Mouse (Mus musculus) heart, embryonic 14.5 days (tissue): ENCODE data around the gene Bicc1. TPM values are rescaled to one million over a fixed set of nuclear protein-coding genes. Genes with fewer than 3 reads are reported as not detected.

Source experiments
- ATAC-seq: fragments of 200-750 bp; cut with Nextera tagmentation; 2 replicates; pipeline ENCODE4 v1.8.0; 2017; ENCODE audit warnings: low read depth, moderate TSS enrichment; ENCODE audit not compliant: insufficient number of reproducible peaks, insufficient read depth, low FRiP score
- H3K27ac ChIP-seq, 2 experiments: fragments of 200-500 bp in 1 of 2; fragments of 300-500 bp in 1 of 2; sonication (generic) in 1 of 2; replicated peaks in 1 of 2; 2 replicates each; pipeline ENCODE4 v1.5.1; 2012 to 2014; ENCODE audit warnings: low read depth in 2 of 2, low read length in 2 of 2, control low read depth in 1 of 2, mild to moderate bottlenecking in 1 of 2, mixed read lengths in 1 of 2; ENCODE audit not compliant: control insufficient read depth in 1 of 2, insufficient read depth in 1 of 2
- H3K27me3 ChIP-seq: fragments of 300-500 bp; sonication (generic); 2 replicates; pipeline ENCODE4 v1.6.1; 2014; ENCODE audit warnings: mild to moderate bottlenecking, low read length, control low read depth; ENCODE audit not compliant: control insufficient read depth, insufficient read depth
- H3K36me3 ChIP-seq: fragments of 300-500 bp; sonication (generic); 2 replicates; pipeline ENCODE4 v1.6.1; 2014; ENCODE audit warnings: mild to moderate bottlenecking, control low read depth, low read length, mixed read lengths; ENCODE audit not compliant: control insufficient read depth, insufficient read depth
- H3K4me1 ChIP-seq, 2 experiments: fragments of 200-500 bp in 1 of 2; fragments of 300-500 bp in 1 of 2; sonication (generic) in 1 of 2; 2 replicates each; pipeline ENCODE4 v1.6.1; 2012 to 2014; ENCODE audit warnings: low read length in 2 of 2, control low read depth in 1 of 2, mixed read lengths in 1 of 2; ENCODE audit not compliant: control insufficient read depth in 2 of 2, insufficient read depth in 2 of 2
- H3K4me2 ChIP-seq: fragments of 300-500 bp; sonication (generic); 2 replicates; pipeline ENCODE4 v1.6.1; 2014; ENCODE audit warnings: mild to moderate bottlenecking, low read length
- H3K4me3 ChIP-seq, 2 experiments: fragments of 200-500 bp in 1 of 2; fragments of 300-500 bp in 1 of 2; sonication (generic) in 1 of 2; 2 replicates each; pipeline ENCODE4 v1.5.1; 2012 to 2014; ENCODE audit warnings: low read length in 2 of 2, mild to moderate bottlenecking in 2 of 2, control low read depth in 1 of 2, low read depth in 1 of 2, moderate library complexity in 1 of 2; ENCODE audit not compliant: control insufficient read depth in 1 of 2, insufficient read depth in 1 of 2
- H3K9ac ChIP-seq: fragments of 300-500 bp; sonication (generic); 2 replicates; pipeline ENCODE4 v1.6.1; 2014; ENCODE audit warnings: mild to moderate bottlenecking, low read length
- H3K9me3 ChIP-seq: fragments of 300-500 bp; sonication (generic); 2 replicates; pipeline ENCODE4 v1.6.1; 2016; ENCODE audit warnings: low read length, control low read depth; ENCODE audit not compliant: control insufficient read depth
- WGBS: fragments of 180-500 bp; shearing (Covaris S2); extraction: QIAGEN DNeasy Blood & Tissue Kit; methylation state at CpG from one replicate; pipeline ENCODE4 v1.1.7; 2014; 5-methylcytosine and 5-hydroxymethylcytosine counted together
- polyA plus RNA-seq: library from polyadenylated mRNA; unstranded; fragments of >200 nt; fragmentation: Nextera tagmentation; extraction: Ambion mirVana; gene quantifications from 2 replicates; pipeline ENCODE4 v1.2.1, GENCODE M21; 2014

The Bicc1 gene
- polyA plus RNA-seq, 1 experiment from 2014 or later, result 25.9 TPM

DNA sequence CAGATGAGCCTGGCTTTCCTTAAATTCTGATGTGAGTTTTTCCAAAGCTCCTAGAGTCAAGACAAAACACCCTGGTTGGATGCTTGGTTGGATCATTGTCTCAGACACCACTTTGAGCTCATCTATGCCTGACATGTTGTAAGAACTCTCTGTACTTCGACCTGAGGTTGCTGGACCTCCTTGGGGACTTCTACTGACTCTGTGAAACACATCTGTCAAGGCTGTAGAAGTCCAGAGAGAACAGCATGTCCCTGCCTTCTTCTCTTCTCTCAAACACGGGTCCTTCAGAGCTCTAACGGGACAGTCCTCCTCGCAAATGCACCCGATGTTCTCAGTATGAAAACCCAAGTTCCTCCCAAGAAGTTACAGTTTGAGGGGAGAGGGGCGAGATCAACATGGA lies 76.5 kb downstream of the Bicc1 start:
- H3K4me1 ChIP-seq, result no peaks in the 10 kb centered on the region
- H3K36me3 ChIP-seq, result no peaks in the 10 kb centered on the region
- H3K9me3 ChIP-seq, result no peaks in the 10 kb centered on the region
- no peaks in the 10 kb centered on the region for H3K27me3 ChIP-seq
- 83% methylated on average over 6 of the region's 6 CpGs for WGBS
- H3K27ac ChIP-seq, result no peak overlapping the region
- ATAC-seq, result no peak
- H3K9ac ChIP-seq, result no peak overlapping the region
- H3K4me2 ChIP-seq, result no peak overlapping the region
- no peak overlapping the region for H3K4me3 ChIP-seq

DNA sequence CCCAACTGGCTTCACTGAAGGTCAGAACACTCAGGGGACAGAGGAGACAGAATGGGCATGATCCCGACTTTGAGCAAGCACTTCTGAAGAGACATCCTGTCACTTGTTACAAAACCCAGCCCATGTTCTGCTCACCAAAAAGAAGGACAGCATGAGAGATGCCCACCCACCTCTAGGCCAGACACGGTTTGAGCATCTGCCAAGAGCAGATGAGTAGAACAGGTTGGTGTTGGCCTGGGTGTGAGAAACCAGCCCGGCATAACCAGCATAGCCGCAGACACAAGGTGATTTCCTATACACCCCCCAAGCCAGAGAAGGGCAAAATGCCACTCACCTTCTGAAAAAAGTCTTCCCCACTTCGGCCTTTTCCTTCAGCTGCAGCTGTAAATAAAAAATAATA lies 80.6 kb downstream of the Bicc1 start:
- Histone ChIP-seq H3K36me3 (no peaks in the 10 kb centered on the region), H3K9ac (no peak overlapping the region), H3K27me3 (no peaks in the 10 kb centered on the region), H3K4me2 (no peak overlapping the region), H3K4me1 (no peaks in the 10 kb centered on the region), H3K9me3 (no peaks in the 10 kb centered on the region), H3K27ac (no peak overlapping the region), H3K4me3 (no peak overlapping the region)
- no peak for ATAC-seq
- whole genome bisulfite sequencing, result 87% methylated on average over 5 of the region's 5 CpGs

DNA sequence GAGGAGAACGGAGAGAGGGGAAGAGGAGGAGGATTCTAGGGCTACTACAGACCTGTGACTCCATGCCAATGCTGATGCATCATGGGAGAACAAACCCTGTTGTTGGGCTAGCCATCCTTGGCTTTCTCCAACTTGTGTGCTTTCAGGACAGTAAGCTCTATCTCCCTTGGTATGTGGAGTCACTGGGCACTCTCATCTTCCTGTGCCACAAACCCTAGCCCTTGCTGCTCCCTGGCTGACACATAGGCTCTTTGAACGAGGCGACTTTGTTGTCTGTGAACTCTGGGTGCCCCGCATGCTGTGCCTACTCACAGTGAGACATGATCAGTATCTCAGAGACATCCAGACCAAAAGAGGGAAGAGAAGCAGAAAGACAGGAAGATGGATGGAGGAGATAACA lies 94.5 kb downstream of the Bicc1 start:
- no peak for ATAC-seq
- no peaks in the 10 kb centered on the region for H3K9me3 ChIP-seq
- H3K4me2 ChIP-seq, result no peak overlapping the region
- 69% methylated on average over 4 of the region's 4 CpGs for WGBS
- no peak overlapping the region for H3K4me3 ChIP-seq
- peaks cover 2 to 9% of the 10 kb centered on the region in 2 experiments; a peak in 2 of 4 replicates for H3K4me1 ChIP-seq
- no peak overlapping the region for H3K27ac ChIP-seq
- no peaks in the 10 kb centered on the region for H3K27me3 ChIP-seq
- H3K9ac ChIP-seq, result no peak overlapping the region
- H3K36me3 ChIP-seq, result no peaks in the 10 kb centered on the region

DNA sequence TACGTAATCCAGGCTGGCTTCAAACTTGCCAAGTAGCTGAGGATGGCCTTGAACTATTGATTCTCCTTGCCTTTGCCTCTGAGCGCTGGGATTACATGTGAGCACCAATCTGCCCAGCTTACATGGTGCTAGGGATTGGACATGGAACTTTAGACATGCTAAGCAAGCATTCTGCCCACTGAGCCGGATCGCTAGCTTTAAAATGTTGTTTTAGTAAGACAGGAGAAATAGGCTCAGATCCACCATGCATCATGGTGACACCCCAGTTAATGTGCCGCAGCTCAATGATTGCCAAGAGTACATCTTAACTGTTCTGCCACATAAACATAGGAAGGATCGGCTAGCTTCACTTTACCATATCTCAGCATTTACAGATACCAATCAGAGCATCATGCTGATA lies 94.9 kb downstream of the Bicc1 start:
- Histone ChIP-seq H3K4me3 (no peak overlapping the region), H3K27me3 (no peaks in the 10 kb centered on the region), H3K9ac (no peak overlapping the region), H3K4me1 (peaks cover 2 to 12% of the 10 kb centered on the region in 2 experiments; a peak in 2 of 4 replicates), H3K4me2 (no peak overlapping the region), H3K36me3 (no peaks in the 10 kb centered on the region), H3K27ac (no peak overlapping the region), H3K9me3 (no peaks in the 10 kb centered on the region)
- WGBS, result 92% methylated on average over 6 of the region's 6 CpGs
- ATAC-seq, result no peak

DNA sequence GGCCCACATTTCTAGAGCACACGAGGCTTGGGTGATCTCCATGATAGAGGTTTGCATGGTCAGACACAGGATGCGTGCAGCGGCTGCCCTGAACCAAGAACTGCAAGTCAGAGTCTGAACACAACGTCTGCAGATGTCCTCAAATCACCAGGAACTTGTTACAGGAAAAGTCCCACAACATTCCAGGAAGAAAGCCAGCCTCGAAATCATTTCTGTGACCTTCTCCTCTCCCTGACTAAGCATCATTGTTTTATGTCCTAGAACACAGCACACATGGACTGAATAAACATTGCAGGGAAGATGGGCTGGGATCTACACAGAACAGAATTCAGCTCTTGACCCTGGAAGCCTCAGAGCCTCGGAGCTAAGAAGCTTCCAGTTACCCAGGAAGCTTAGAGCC lies 97.3 kb downstream of the Bicc1 start:
- Histone ChIP-seq H3K4me2 (no peak overlapping the region), H3K27ac (no peak overlapping the region), H3K4me3 (no peak overlapping the region), H3K27me3 (no peaks in the 10 kb centered on the region), H3K36me3 (no peaks in the 10 kb centered on the region), H3K9me3 (no peaks in the 10 kb centered on the region), H3K4me1 (peaks cover 16 to 29% of the 10 kb centered on the region in 2 experiments), H3K9ac (no peak overlapping the region)
- WGBS, result 45% methylated on average over 6 of the region's 6 CpGs
- no peak for ATAC-seq

DNA sequence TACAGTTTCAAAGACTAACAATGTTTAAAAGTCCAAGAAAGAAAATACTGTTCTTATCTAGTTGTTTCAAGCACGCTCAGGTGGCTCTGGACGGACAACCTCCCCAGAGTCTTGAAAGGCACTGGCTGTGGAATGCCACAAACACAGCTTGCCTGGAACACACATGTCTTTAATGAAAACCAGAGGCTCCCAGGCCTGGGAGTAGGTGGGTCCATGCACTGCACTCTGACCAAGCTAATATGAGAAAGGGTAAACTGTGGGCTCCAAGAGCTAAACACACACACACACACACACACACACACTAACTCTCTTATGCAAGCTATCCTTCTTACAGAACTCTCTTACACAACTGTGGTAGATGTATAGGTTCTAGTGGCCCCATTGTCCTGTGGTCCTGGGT lies 99.2 kb downstream of the Bicc1 start:
- no peak overlapping the region for H3K4me3 ChIP-seq
- ATAC-seq, result no peak
- no peaks in the 10 kb centered on the region for H3K9me3 ChIP-seq
- WGBS, result 26% methylated on average over 2 of the region's 2 CpGs
- H3K4me2 ChIP-seq, result no peak overlapping the region
- no peaks in the 10 kb centered on the region for H3K36me3 ChIP-seq
- no peak overlapping the region for H3K9ac ChIP-seq
- H3K27ac ChIP-seq, result no peak overlapping the region
- peaks cover 16 to 35% of the 10 kb centered on the region in 2 experiments for H3K4me1 ChIP-seq
- H3K27me3 ChIP-seq, result no peaks in the 10 kb centered on the region

DNA sequence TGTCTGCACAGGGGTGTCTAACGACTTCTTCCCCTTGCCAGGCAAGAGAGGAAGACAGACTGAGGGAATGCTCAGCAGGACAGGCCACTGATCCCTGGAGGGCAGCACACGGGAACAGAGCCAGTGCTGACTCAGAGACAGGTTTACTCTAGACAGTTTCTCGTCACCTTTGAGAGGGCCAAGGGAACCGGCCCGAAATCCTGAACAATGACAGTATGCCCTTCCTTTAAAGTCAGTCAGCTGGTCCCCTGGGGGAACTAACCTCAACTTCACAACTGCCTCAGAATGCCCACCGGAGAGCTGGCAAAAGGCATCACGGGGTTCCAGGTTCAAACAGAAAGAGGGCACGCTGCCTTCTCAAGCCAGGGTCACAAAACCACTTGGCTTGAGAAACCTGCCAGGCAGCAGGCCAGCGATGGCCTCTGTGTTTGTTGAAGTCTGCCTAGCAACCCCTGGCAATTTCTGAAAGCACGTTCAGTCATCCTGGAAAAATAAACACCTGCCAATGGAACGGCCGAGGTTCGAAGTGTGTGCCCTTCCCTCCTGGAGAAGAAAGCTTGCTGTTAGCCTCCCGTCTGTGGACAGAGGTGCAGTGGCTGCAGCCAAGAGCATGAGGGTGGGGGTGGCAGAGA lies 100.8 kb downstream of the Bicc1 start:
- WGBS, result 10% methylated on average over 14 of the region's 14 CpGs
- Histone ChIP-seq H3K9me3 (no peaks in the 10 kb centered on the region), H3K27ac (peak overlapping the region; percentile 74 to 84), H3K4me3 (peak overlapping the region in 1 of 2 experiments; percentile 3; a peak in 1 of 4 replicates), H3K4me2 (peak overlapping the region; percentile 52), H3K4me1 (peaks cover 22 to 36% of the 10 kb centered on the region in 2 experiments), H3K36me3 (no peaks in the 10 kb centered on the region), H3K9ac (peak overlapping the region; percentile 52), H3K27me3 (no peaks in the 10 kb centered on the region)
- no peak for ATAC-seq

DNA sequence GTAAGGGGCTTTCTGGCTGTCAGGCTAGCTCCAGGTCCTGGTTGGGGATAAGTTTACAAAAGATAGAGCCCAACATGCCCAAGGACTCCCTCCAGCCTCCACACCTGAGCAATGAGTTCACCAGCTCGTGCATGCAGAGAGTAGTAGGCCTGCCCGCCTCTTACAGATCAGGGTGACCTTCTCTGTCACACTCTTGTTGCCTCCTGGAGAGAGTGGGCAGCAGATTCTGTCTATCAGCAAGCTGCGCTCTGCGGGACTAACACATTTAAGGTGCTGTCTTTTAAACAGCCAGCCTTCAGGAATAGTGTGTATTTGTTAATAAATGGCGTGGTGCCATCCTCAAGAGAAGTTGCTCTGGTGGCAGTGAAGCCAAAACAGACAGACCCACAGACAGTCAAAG lies 101.4 kb downstream of the Bicc1 start:
- Histone ChIP-seq H3K4me2 (peak overlapping the region; percentile 52), H3K9ac (no peak overlapping the region), H3K27ac (peak overlapping the region; percentile 47 to 84; a peak in 3 of 4 replicates), H3K36me3 (no peaks in the 10 kb centered on the region), H3K27me3 (no peaks in the 10 kb centered on the region), H3K4me3 (no peak overlapping the region), H3K4me1 (peaks cover 24 to 41% of the 10 kb centered on the region in 2 experiments), H3K9me3 (no peaks in the 10 kb centered on the region)
- 0 out of 2 replicates have a peak, but pooled peaks have one; percentile 28 for ATAC-seq
- 44% methylated on average over 5 of the region's 5 CpGs for WGBS
